Mouse (Mus musculus): ENCODE results near the gene Pdlim1. TPM values are rescaled to one million over a fixed set of nuclear protein-coding genes. Genes with fewer than 3 reads are reported as not detected.

Pdlim1 gene
- polyA plus RNA-seq, 1 experiment from 2014 or later: 49.7 TPM

DNA sequence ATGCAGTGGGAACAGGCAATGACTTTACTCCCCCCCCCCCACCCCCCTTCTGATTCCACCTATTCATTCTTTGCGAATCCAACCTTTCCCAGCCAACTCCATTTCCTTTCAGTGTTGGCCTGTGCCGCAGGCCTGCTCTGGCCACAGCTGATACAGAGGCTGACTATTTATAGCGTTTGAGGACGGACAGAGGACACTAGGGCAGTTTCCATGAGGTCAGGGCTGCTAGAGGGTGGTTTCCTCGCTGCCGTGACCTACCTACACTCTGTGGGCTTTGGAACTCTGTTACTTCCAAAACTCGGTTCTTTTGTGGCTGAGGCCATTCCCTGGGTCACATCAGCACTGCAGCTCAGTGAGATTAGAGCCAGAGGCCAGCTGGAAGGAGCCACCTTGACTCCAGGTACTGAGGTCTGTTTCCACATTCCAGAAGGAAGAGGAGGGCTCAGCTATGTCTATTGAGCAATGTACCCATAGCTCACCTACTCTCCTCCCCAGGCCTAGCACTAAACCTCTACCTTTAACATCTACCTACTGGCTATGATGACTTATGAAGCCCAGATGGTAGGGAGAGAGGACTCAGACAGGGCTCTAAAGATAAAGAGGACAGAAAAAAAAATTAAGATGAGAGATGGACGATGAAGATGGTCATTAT lies 6.9 kb upstream of the Pdlim1 start:
- no peak for ATAC-seq (ENCODE audit: low FRiP score, low read depth)

DNA sequence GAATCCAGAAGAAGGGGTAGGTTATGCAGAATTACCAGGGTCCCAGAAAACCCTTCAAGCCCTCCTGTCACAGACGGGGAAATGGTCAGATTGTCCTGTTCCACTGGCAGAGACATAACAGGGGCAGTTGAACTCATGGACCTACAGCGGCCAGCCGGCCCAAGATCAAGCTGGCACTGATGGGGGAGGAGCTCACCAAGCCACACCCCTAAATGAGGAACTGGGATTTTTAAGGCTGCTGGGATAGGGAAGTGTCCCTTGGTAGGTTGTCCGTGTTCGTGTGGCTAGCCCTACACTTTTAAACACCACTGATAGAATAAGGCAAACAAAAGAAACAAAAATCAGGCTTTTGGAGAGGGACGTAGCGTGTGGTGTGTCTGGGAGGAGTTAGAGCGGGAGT lies 5.9 kb upstream of the Pdlim1 start:
- Histone ChIP-seq H3K36me3 (no peaks in the 10 kb centered on the region), H3K9me3 (peaks cover 5% of the 10 kb centered on the region; the same call in 1 of the 2 replicates), H3K4me1 (no peaks in the 10 kb centered on the region), H3K27me3 (peaks cover 8% of the 10 kb centered on the region), H3K9ac (replicated peaks) (no peak overlapping the region), H3K4me3 (no peak overlapping the region), H3K27ac (replicated peaks) (no peak overlapping the region), H3K4me2 (replicated peaks) (no peak overlapping the region)
- WGBS: 84% methylated on average over 8 of the region's 8 CpGs
- no peak for ATAC-seq (ENCODE audit: low FRiP score, low read depth)

More for the DNA sequence above, 6.9 kb upstream of the Pdlim1 start:
- Histone ChIP-seq H3K27me3 (no peaks in the 10 kb centered on the region), H3K4me2 (replicated peaks) (no peak overlapping the region), H3K27ac (replicated peaks) (no peak overlapping the region), H3K9ac (replicated peaks) (no peak overlapping the region), H3K9me3 (peaks cover 5% of the 10 kb centered on the region; the same call in 1 of the 2 replicates), H3K4me1 (no peaks in the 10 kb centered on the region), H3K36me3 (no peaks in the 10 kb centered on the region), H3K4me3 (no peak overlapping the region)
- WGBS: 89% methylated on average over 8 of the region's 8 CpGs

DNA sequence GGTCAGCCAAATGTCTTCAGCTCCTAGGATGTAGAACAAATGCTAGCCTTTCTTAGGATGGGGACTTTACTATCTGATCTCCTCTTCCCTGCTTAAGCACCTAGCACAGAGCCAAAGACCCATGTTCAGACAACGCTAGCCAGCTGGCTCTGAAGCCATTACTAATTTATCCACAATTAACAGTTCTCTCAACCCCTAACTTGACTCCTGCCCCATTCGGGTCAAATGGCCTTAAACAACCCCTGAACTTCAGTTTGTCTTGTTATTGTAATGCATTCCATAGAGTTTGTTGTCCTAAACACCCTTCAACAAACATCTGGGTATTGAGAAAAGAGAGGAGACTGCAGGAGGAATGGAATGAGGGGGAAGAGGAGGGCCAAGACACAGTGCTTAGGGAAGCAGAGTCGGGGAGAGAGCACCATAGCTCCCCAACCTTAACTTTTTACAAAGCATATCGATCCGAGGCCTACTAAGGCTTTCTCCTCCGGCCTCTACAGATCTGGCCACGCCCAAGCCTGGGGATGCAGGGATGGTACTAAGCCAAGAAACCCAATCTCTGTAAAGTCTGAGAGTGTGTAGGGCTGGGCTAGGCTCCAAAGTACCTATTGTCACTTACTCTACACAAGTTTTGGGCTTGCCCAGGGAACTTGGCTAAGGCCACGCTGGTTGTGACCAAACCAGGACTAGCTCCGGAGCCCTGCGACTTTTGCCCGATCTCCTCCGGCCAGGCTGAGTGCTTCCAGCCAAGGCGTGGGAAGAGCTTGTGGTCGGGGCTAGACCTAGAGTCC lies 4.0 kb upstream of the Pdlim1 start:
- no peak for ATAC-seq (ENCODE audit: low FRiP score, low read depth)
- no peak overlapping the region for H3K4me2 ChIP-seq (replicated peaks)
- H3K4me3 ChIP-seq: no peak overlapping the region
- H3K9ac ChIP-seq (replicated peaks): no peak overlapping the region
- 85% methylated on average over 14 of the region's 14 CpGs for WGBS
- H3K9me3 ChIP-seq: no peaks in the 10 kb centered on the region
- no peaks in the 10 kb centered on the region for H3K4me1 ChIP-seq
- H3K36me3 ChIP-seq: no peaks in the 10 kb centered on the region
- peaks cover 27% of the 10 kb centered on the region for H3K27me3 ChIP-seq
- no peak overlapping the region for H3K27ac ChIP-seq (replicated peaks)

DNA sequence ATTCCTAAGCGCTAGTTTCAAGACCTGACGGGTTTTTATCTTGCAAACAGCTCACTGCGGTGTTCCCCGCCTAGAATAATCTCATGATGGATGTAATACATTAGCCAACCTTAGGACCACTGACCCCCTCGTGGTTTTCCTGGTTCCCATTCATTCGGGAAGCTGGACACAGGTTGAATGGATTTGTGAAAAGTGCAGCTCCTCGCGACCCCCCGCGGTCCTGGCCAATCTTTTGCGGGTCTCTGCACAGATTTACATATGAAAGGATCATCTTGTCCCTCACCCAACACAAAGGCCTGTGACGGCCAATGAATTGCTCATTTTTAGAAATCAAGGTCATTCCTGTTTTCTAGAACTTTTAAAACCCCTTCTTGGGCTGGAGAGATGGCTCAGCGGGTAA lies 1.0 kb upstream of the Pdlim1 start:
- Histone ChIP-seq H3K9me3 (no peaks in the 10 kb centered on the region), H3K27me3 (peaks cover 39% of the 10 kb centered on the region), H3K4me1 (peaks cover 5% of the 10 kb centered on the region; the same call in 1 of the 2 replicates), H3K27ac (replicated peaks) (no peak overlapping the region), H3K4me3 (no peak overlapping the region), H3K9ac (replicated peaks) (no peak overlapping the region), H3K36me3 (no peaks in the 10 kb centered on the region), H3K4me2 (replicated peaks) (no peak overlapping the region)
- no peak for ATAC-seq (ENCODE audit: low FRiP score, low read depth)
- WGBS: 10% methylated on average over 13 of the region's 13 CpGs

DNA sequence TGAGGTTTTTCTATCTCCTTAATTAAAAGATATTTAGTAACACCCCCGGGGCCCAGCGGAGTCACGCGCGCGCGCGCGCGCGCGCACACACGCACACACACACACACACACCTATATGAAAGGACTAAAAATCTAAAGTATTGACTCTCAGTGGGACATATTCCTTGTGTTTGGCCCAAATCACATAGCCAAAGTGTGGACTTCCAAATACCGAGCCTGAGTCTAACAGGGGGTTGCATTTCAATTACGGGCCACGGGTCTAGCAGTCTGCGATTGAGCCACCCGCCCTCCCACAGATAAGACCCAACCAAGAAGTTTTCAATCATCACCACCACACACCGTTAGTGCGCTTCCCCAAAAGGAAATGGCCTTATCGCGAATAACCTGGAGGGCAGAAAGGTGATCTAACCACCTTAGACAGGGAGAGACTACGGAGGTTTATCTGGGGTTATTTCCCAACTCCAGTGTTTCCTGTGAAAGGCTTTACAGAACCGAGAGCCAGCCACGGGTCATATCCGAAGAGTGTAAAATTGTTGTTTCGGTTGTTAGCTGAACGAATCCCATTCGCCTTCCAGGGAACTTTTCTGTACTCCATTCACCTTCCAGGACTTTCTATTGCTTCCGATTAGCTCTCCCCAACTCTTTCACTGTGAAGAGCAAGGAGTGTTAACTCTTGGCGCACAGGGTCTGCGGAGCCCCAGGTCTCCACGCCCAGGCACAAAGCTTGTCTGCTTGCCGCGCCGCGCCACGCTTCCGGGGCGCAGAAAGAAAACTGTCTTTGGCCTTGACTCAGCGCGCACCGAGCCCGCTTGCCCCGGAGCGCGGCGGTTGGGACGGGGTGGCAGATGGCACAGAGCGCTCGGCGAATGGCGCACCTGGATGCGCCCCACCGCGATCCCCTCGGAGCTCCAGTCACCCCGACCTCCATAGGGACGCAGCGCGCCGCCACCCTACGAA lies 1.0 kb downstream of the Pdlim1 start:
- ATAC-seq (ENCODE audit: low FRiP score, low read depth): peak; percentile 57
- Histone ChIP-seq H3K27me3 (peaks cover 39% of the 10 kb centered on the region), H3K4me2 (replicated peaks) (peak overlapping the region; percentile 95), H3K4me1 (peaks cover 5% of the 10 kb centered on the region; the same call in 1 of the 2 replicates), H3K9me3 (no peaks in the 10 kb centered on the region), H3K27ac (replicated peaks) (no peak overlapping the region), H3K9ac (replicated peaks) (peak overlapping the region; percentile 60), H3K4me3 (peak overlapping the region; percentile 57), H3K36me3 (no peaks in the 10 kb centered on the region)
- WGBS: 8% methylated on average over 63 of the region's 63 CpGs

DNA sequence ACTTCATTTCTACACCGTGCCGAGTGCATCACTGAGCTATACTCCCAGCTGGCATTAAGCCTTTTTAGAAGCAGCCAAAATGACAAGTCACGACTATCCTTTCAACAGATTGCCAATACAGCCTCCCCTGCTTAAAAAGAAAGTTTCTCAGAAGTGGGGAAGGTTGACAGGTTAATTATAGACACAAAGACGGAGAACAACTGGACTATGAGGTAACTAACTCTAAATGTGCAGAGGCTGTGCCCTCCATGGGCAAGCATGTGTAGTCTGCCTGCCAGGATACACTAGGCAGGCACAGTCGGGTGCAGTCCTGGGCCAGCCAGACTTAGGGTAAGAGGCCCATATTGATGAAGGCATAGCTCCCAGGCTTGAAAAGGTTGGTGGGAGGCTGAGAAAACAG lies 2.1 kb downstream of the Pdlim1 start:
- WGBS: 79% methylated on average over 5 of the region's 5 CpGs
- no peak for ATAC-seq (ENCODE audit: low FRiP score, low read depth)
- no peaks in the 10 kb centered on the region for H3K36me3 ChIP-seq
- no peak overlapping the region for H3K9ac ChIP-seq (replicated peaks)
- H3K4me2 ChIP-seq (replicated peaks): no peak overlapping the region
- peaks cover 5% of the 10 kb centered on the region; the same call in 1 of the 2 replicates for H3K4me1 ChIP-seq
- H3K27ac ChIP-seq (replicated peaks): no peak overlapping the region
- no peaks in the 10 kb centered on the region for H3K9me3 ChIP-seq
- H3K27me3 ChIP-seq: peaks cover 39% of the 10 kb centered on the region
- H3K4me3 ChIP-seq: no peak overlapping the region

DNA sequence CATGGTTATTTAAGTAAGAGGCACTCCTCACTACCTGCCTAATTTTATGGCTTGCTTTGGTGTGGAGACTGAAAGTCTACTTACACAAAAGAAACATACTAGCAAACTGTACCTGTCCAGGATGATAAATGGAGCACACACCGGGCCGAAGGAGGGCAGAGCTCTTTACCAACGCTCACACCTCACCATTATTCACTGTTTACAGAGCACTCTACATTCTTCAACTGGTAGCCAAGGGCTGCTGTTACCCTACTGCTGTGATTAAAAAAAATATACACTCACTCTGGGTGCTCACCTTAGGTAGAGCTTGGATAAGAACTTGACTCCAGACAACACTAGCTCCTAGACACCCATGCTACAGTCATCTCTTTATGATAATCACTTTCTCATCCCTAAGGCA lies 3.1 kb downstream of the Pdlim1 start:
- no peak for ATAC-seq (ENCODE audit: low FRiP score, low read depth)
- no peak overlapping the region for H3K27ac ChIP-seq (replicated peaks)
- no peaks in the 10 kb centered on the region for H3K9me3 ChIP-seq
- H3K4me3 ChIP-seq: no peak overlapping the region
- peaks cover 39% of the 10 kb centered on the region for H3K27me3 ChIP-seq
- H3K36me3 ChIP-seq: no peaks in the 10 kb centered on the region
- H3K9ac ChIP-seq (replicated peaks): no peak overlapping the region
- 98% methylated on average over 3 of the region's 3 CpGs for WGBS
- peaks cover 5% of the 10 kb centered on the region; the same call in 1 of the 2 replicates for H3K4me1 ChIP-seq
- H3K4me2 ChIP-seq (replicated peaks): no peak overlapping the region

DNA sequence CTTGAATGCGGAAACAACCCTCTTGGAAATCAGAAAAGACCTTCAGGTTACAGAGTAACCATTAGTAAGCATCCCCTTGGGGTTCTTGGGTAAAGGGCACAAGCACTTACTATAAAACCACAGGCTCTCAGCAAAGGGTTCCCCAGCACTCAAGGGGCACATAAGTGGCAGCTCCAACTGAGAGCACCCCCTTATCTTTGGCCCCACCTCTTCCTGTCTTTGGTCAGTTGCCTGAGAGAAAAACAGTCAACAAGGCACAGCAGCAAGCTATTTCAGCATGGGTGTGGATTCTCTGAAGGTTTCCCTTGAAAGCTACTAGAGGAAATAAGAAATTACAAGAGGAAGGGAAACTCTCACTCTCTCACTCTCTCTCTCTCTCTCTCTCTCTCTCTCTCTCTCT lies 4.3 kb downstream of the Pdlim1 start:
- 92% methylated on average over 1 of the region's 1 CpGs for WGBS
- ATAC-seq (ENCODE audit: low FRiP score, low read depth): no peak
- Histone ChIP-seq H3K4me2 (replicated peaks) (no peak overlapping the region), H3K9ac (replicated peaks) (no peak overlapping the region), H3K27me3 (peaks cover 29% of the 10 kb centered on the region), H3K36me3 (no peaks in the 10 kb centered on the region), H3K27ac (replicated peaks) (no peak overlapping the region), H3K9me3 (no peaks in the 10 kb centered on the region), H3K4me1 (peaks cover 5% of the 10 kb centered on the region; the same call in 1 of the 2 replicates), H3K4me3 (no peak overlapping the region)

DNA sequence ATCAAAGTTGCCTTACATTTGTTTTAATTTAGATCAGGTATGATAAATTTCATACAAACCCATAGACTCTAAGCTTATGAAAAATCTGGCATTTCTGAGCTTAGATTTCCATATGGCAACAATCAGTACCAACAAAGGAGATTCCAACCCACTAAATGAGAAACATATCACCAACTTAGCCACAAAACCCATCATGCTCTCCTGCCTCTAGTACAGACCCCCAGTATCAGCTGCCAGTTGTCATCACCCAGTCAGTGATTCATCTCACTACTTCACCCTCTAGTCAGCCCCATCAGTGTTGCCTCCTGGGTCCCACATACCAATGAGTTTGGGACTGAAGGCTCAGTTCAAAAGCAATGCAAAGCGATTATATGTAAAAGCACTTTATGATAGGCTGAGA lies 12.2 kb downstream of the Pdlim1 start:
- Histone ChIP-seq H3K9me3 (no peaks in the 10 kb centered on the region), H3K4me1 (no peaks in the 10 kb centered on the region), H3K36me3 (no peaks in the 10 kb centered on the region), H3K9ac (replicated peaks) (no peak overlapping the region), H3K27ac (replicated peaks) (no peak overlapping the region), H3K27me3 (no peaks in the 10 kb centered on the region), H3K4me3 (no peak overlapping the region), H3K4me2 (replicated peaks) (no peak overlapping the region)
- WGBS: 96% methylated on average over 1 of the region's 1 CpGs
- no peak for ATAC-seq (ENCODE audit: low FRiP score, low read depth)

DNA sequence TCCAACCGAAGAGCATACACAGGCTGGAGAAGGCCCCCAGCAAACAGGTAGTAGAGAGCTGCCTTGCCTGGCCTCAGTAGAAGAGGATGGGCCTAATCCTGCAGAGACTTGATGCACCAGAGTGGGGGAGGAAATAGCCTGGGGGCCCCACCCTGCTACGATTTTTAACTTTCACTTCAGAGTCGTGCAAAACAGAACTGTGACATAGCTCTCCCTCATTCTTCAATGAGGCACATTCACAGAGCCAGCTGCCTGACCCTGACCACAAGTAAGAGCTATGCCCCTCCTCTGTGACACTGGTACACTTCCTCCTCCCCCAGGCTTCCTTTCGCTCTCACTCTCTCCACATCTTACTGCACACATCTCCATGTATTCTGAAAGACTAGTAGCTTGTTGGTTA lies 14.2 kb downstream of the Pdlim1 start:
- Histone ChIP-seq H3K27ac (replicated peaks) (no peak overlapping the region), H3K9ac (replicated peaks) (no peak overlapping the region), H3K27me3 (no peaks in the 10 kb centered on the region), H3K9me3 (no peaks in the 10 kb centered on the region), H3K4me1 (no peaks in the 10 kb centered on the region), H3K36me3 (no peaks in the 10 kb centered on the region), H3K4me3 (no peak overlapping the region), H3K4me2 (replicated peaks) (no peak overlapping the region)
- ATAC-seq (ENCODE audit: low FRiP score, low read depth): no peak
- 80% methylated on average over 4 of the region's 4 CpGs for WGBS

DNA sequence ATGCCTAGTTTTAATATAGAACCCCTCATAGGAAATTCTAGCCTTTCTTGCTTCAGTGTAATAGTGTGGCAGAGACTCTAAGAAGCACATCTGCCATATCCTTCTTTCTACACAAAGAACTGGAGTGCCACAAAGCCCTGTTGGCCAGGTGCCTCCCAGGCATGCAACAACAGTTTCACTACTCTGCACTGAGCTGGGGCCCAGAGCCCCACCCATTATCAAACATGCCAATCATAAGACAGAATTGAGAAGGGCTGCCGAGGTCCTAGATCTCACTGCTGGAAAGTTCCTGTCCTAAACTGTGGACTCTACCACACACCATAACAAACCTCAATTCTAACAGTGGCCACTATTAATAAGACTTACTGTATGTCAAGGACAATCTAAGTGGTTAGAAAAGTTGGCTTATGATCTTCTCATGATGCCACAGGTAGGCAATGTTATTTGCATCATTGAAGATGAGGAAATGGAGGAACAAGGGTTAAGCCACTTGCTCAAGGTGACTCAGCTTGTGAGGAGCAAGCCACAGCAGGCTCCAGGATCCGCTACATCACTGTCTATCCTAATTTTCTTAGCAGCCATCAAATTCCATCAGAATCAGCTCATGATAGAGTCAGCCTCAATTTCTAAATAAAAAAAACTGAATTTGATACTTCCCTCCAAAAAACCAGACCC lies 15.1 kb downstream of the Pdlim1 start:
- WGBS: 79% methylated on average over 2 of the region's 2 CpGs

More for the DNA sequence above, 15.1 kb downstream of the Pdlim1 start:
- Histone ChIP-seq H3K4me1 (no peaks in the 10 kb centered on the region), H3K9me3 (no peaks in the 10 kb centered on the region), H3K36me3 (no peaks in the 10 kb centered on the region), H3K27me3 (no peaks in the 10 kb centered on the region), H3K4me2 (replicated peaks) (no peak overlapping the region), H3K9ac (replicated peaks) (no peak overlapping the region), H3K27ac (replicated peaks) (no peak overlapping the region), H3K4me3 (no peak overlapping the region)
- ATAC-seq (ENCODE audit: low FRiP score, low read depth): no peak

Data from midbrain, embryonic 12.5 days (tissue).